Mouse (Mus musculus) monocyte, adult 5-6 weeks (primary cell): ENCODE results near the gene Colgalt2. TPM values are rescaled to one million over a fixed set of nuclear protein-coding genes. Genes with fewer than 3 reads are reported as not detected.
A peak's percentile ranks its signal among the peaks of the same experiment; 100 is the strongest.
"Not testable (repeated sequence)": the region's sequence is repeated elsewhere in the genome, so short reads cannot be mapped to it uniquely, and the experiment has no call there.

ENCODE experiments used
- ATAC-seq: fragments of 153-309, 156-312 bp; replicated peaks from 2 replicates; pipeline ENCODE4 v1.8.0; 2017; ENCODE audit warnings: mild to moderate bottlenecking; ENCODE audit not compliant: low TSS enrichment, insufficient number of reproducible peaks, severe bottlenecking, poor library complexity, low FRiP score
- total RNA-seq: library from RNA; stranded (forward); fragments of 200-1000, 200-491, 200-594 nt; gene quantifications from 3 replicates; pipeline ENCODE4 v1.2.3, GENCODE M21; 2017

The Colgalt2 gene
- total RNA-seq, 1 experiment from 2014 or later: not detected

GRCm38 (mm10) chr1:152413961-152414360 lies 14.3 kb downstream of the Colgalt2 start:
- no peak for ATAC-seq

GRCm38 (mm10) chr1:152414451-152414850 lies 14.8 kb downstream of the Colgalt2 start:
- no peak for ATAC-seq

GRCm38 (mm10) chr1:152416306-152416904 lies 16.8 kb downstream of the Colgalt2 start:
- ATAC-seq: no peak

DNA sequence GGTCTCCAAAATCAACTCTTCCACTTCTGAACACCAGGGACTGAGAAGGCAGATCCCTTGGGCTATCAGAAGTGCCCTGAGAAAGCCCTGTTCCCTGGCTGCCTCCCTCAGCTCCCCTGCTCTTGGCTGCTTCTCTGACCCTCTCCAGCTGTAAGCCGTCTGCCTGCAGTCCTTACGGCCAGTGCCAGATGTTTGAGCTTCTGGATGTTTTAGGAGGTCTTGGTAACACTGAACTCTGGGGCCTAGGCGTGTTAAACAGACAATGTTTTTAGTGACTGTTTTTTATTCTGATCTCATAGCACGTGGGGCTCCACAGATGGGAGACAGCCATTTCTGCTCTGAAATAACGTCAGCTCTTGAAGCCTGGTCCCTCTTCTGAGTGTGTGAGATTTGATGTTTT lies 18.0 kb downstream of the Colgalt2 start:
- no peak for ATAC-seq

DNA sequence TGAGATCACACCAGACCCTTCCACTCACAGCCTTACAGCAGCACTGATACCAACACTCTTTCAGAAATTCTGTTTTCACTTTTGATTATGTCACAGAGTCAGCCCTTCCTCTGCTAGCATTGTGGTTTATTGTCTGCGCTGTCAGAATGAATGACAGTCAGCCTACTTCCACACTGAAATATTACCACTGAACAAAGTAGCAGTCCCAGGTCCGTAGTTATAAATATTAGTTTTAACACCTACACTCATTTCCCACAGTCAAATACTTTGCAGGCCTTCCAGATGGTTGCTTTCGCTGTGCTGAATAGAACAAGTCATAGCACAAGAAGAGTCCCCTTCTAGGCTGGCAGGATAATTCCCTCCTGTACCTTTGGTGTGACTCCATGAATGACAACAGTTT lies 22.7 kb downstream of the Colgalt2 start:
- ATAC-seq: no peak

DNA sequence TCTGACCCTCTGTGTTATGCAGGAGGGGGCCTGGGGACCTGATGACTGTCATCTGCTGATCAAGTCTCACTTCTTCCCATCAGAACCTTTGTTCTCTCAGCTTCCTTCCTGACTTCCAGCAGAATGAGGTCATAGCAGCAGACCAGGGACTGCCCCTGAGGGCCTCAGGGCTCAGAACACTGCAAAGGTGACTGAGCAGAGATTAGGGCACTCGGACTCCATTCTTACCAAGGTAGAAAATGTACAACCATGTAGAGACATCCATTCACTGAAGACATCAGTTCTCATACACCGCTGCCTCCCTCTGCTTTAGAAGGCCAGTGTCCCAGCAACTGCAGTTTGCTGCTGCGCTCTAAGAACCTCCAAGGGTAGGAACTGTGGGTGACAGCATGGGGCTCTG lies 23.4 kb downstream of the Colgalt2 start:
- ATAC-seq: no peak

DNA sequence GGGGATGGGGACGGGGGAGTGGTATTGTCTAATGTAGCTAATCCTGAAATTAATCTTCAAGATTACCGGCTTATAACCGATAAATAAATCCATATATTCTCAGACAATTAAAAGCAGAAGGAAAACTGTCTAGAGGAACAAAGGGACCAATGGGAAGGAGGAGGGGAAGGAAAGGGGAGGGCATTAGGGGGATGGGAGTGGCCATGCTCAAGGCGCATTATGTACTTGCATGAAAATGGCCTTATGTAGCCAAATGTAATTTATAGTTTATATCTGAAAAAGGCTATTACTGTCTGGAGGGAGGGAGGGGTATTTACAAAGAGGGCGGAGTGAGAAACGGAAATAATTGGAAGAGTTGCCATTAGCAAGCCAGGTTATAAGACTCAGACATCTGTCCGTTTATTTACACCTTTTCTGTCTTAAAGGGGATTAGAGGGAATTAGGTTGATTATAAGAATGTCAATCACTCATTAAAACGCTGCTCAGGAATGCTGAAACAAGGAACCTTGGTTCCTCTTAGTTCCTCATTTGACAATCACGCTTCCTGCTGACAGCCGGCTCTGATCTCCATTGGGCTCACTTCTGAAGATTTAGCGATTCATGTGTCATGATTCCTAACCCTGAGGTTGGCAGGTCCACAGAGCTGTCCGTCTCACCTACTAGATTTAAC lies 28.4 kb downstream of the Colgalt2 start:
- ATAC-seq: 0 out of 2 replicates have a peak, but pooled peaks have one; percentile 27

DNA sequence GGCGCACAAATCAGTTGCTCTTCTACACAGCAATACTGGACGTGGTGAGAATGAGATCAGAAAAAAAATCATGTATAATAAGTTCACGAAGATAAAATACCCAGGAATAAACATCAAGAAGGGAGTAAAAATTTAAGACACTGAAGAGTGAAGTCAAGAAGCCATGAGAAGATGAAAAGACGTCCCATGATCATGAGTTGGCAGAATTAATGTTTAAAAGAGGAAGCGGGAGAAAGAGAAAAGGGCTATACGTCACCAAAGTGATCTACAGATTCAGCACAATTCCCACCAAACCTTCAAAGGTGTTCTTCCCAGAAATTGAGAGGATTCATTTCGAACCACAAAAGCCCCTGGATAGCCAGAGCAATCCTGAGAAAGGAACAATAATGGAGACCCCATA lies 30.2 kb downstream of the Colgalt2 start:
- ATAC-seq: no peak

- ATAC-seq: no peak
These were observed 34.5 kb downstream of the Colgalt2 start for GRCm38 (mm10) chr1:152434166-152434565.

DNA sequence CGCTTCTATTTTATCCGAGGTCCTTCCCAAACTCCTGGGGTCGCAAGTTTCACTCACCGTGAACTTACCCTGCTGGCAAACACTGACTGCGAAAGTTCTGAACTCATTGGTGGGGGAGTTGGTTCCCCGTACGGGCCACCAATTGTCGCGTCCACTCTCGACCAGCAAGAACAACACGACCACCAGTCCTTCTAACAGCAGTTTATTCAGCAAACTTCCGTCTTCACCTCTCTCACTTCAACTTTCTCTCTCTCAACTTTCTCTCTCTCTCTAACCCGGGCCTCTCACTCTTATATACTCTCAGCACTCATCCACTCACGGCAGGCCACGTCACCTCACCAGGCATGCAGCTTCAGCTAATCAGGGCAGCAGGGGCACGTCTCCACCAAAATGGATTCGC lies 37.9 kb downstream of the Colgalt2 start:
- not testable (repeated sequence) for ATAC-seq

GRCm38 (mm10) chr1:152439408-152439807 lies 39.8 kb downstream of the Colgalt2 start:
- no peak for ATAC-seq

GRCm38 (mm10) chr1:152439874-152440273 lies 40.2 kb downstream of the Colgalt2 start:
- no peak for ATAC-seq

GRCm38 (mm10) chr1:152444630-152445029 lies 45.0 kb downstream of the Colgalt2 start:
- no peak for ATAC-seq

DNA sequence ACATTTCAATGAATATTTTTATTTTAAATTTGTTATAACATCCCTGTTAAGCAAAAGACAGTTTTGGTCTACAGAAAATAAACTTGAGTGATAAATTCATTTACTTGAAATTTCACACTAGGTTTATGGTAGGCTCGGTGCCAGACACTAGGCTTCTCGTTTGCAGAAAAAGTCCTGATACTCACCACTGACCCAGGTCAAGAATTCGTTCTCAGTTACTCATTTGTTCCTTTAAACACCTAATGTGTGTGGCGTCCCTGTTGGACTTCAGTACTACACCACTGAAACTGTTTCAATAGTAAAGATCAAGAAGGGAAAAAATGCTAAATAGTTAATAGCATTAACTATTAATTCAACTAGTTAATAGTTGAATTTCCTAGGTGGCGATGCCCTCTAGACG lies 46.3 kb downstream of the Colgalt2 start:
- no peak for ATAC-seq

- no peak for ATAC-seq
These were observed 54.9 kb downstream of the Colgalt2 start for GRCm38 (mm10) chr1:152454536-152454935.

- no peak for ATAC-seq
These were observed 55.9 kb downstream of the Colgalt2 start for GRCm38 (mm10) chr1:152455275-152456243.

GRCm38 (mm10) chr1:152456266-152456665 lies 56.6 kb downstream of the Colgalt2 start:
- ATAC-seq: no peak

GRCm38 (mm10) chr1:152457596-152457995 lies 58.0 kb downstream of the Colgalt2 start:
- ATAC-seq: no peak

DNA sequence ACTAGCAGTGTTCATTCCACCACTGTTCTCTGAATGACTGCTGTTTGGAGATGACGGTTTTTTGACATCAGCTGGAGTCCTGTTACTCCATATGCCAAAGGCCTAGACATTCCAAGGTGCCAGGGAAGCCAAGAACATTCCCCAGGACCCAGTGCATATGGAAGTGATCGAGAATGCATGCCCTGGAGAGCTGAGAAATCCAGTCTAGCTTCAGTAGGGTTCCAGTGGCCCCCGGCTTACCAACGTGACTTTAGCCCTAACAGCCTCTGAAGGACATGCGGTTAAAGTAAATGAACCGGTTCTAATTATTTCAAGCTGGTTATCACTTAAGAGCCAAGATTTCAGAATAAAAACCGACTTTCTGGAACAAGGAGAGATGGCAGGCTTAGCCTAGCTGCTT lies 59.4 kb downstream of the Colgalt2 start:
- ATAC-seq: no peak
